Mouse (Mus musculus): ENCODE measurements around the gene Grik4.
A peak's percentile ranks its signal among the peaks of the same experiment; 100 is the strongest.

Grik4 gene

GRCm38 (mm10) chr9:42742385-42742784 is 201.9 kb downstream of the Grik4 start:
- no peak for DNase-seq (ENCODE audit: low spot score)

DNA sequence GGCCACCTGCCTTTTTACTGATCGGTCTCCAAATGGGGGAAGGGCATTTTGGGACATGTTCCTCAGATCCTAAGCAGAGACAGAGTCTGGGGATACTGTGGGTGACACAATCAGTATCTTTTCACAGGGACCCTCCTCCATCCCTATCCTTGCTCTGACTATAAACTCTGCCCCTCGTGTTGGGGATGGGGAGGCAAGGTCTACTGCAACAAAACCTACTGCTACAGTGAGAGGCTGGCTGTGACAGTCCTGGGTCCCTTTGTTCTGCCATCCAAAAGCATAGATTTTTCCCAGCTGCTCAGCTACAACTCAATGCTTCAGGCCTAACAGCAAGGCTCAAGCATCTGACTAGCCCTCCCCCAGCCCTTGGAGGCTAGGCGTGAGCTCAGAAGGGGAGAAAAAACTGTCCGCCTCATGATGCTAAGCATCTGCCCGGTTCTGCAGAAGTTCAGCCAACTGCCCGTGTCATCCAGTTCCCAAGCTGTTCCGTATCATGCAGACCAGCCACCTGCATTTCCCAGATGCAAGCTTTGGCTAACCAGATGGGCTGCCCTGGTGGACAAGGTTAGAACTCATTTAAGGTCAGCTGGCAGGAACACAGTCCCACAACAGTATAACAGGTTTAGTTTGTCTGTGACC is 207.5 kb downstream of the Grik4 start:
- no peak for DNase-seq (ENCODE audit: low spot score)

GRCm38 (mm10) chr9:42735086-42735485 is 209.2 kb downstream of the Grik4 start:
- no peak for DNase-seq (ENCODE audit: low spot score)

- no peak for DNase-seq (ENCODE audit: low spot score)
Observed at GRCm38 (mm10) chr9:42732731-42733318, 211.5 kb downstream of the Grik4 start.

DNA sequence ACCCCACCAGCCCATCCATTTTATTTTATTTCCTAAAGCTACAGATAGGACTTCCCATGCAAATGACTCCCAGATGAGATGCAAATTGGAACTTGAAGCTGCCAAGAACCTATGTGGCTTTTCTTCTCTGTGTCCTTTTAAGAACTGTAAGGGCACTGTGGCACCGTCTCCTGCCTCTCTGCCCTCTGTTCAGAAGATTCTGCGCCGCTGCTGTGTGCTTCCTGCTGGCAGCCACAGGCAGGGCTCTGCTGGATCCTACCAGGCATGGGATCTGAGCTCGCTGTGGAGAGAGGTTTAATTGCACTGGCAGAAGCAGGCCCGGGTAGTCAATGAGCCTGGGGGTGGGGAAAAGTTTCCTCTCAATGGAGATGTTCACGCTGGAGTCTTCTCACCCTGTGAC is 215.8 kb downstream of the Grik4 start:
- DNase-seq (ENCODE audit: low spot score): no peak

DNA sequence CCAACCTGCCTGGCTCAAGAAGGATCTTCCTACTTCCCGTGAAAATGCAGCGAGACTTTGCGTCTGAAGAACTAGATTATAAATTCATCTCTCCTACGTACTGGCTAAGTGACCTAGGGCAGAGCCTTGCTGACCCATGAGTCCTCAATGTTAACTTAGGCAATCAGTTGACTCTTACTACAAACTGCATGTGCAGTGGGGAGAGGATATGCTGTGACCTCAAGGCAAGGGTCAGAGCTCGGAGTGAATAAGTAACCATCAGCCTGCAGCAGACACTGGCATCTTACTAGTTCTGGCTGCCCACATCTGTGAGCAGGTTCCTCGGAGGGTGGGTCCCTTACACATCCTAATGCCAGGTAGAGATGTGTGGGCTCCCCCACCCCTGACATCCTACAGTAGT is 216.6 kb downstream of the Grik4 start:
- no peak for DNase-seq (ENCODE audit: low spot score)

- DNase-seq (ENCODE audit: low spot score): no peak
Observed at GRCm38 (mm10) chr9:42727186-42727585, 217.1 kb downstream of the Grik4 start.

GRCm38 (mm10) chr9:42724099-42724498 is 220.2 kb downstream of the Grik4 start:
- no peak for DNase-seq (ENCODE audit: low spot score)

DNA sequence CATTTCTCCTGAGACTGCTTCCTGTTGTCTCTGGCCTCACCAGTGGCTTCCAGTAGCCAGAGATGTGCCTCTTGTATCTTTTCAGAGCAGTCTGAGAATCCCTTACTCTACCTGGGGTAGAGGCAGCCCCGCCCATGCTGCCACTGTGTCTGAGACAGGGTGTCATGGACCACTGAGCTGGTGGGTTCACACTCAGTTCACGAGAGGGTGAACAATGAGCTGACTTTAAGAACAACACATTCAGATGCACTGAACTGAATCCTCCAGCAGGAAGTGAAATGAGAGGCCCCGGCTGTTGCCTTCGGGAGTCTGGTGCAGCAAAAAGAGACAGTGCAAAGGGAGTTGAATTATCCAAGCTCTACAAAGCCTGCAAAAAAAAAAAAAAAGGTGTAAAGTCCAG is 221.8 kb downstream of the Grik4 start:
- no peak for DNase-seq (ENCODE audit: low spot score)

DNA sequence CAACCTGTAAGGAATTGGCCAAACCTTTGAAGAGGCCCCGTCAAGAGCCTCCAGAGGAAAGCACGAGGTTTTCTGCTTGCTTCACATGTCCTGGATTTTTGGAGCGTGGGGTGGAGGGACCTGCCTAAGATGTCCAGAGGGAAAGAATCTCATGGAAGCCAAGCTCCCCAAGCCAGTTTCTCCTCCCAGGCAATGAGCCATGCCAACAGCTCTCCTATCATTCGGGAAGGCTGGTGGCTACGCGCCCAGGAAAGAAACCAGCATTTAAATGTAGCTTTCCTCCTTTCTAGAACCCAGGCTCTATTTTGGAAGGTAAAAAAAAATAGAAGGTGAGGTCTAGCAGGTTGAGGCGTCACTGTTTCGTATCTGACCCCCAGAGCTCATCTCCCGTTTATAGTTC is 222.6 kb downstream of the Grik4 start:
- DNase-seq (ENCODE audit: low spot score): no peak

DNA sequence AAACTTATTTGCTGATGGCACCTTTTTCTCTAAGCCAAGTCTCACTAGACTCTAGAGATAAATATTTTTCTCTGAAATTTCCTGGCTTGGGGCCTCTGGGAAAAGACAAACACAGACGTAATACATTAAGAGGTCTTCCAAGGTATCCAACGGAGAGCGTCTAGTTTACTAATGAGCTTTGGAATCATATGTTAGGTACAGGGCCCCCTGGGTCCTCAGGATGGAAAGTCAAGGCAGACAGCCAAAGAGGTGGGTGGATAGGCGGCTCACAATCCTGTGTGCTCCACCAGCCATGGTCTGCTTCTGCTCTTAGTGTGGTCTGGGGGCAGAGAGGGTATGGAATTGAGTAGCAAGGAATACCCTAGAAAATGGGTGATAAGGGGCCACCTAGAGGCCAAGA is 223.1 kb downstream of the Grik4 start:
- DNase-seq (ENCODE audit: low spot score): no peak

GRCm38 (mm10) chr9:42713912-42714311 is 230.4 kb downstream of the Grik4 start:
- no peak for DNase-seq (ENCODE audit: low spot score)

- DNase-seq (ENCODE audit: low spot score): no peak
Observed at GRCm38 (mm10) chr9:42705848-42706247, 238.4 kb downstream of the Grik4 start.

DNA sequence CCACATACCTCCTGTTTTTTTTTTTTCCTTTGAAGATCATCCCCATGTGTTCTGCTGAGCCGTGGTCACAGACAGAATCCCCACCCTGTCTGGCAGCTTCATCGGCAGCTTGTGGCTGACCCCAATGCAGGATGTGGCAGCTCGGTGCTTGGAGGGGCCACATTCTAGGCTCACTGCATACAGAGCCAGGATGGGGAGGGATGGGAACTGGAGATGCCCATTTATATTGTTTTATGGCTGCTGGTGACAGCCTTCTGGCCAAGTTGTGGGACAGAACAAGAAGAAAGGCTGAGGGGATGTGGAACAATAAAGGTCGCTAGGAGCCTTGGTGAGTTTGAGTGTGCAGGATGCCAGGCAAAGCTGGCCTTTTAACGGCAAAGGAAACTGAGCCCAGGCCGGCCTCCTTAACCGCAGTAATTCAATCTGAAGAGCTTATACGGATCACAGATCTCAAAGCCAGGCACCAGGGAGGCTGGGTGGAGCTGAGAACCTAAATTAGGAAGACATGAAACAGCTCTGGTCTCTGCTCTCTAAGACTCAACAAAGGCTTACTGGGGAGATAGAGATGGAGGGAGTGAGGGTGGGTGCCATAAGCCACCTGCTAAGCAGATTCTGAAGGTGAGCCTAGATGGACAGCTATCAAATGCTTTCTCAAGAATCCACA is 241.0 kb downstream of the Grik4 start:
- no peak for DNase-seq (ENCODE audit: low spot score)

GRCm38 (mm10) chr9:42702231-42703132 is 241.8 kb downstream of the Grik4 start:
- no peak for DNase-seq (ENCODE audit: low spot score)

DNA sequence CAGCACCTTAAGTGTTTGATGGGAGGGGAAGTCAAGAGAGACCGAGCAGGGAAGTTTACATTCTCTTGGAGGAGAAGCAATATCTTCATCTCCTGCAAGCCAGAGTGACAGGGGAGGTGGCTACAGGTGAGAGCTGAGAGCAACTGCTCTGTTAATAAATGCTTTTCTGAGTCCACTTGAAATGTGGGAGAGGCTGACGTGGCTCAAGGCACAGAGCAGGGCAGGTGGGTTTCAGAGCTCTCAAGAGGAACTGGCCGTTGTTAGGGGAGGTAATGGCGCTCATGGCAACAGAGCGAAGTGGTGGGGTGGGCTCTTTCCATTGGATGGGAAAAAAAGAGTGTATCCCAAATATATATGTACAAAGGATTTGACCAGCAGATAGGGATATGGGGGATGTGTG is 242.6 kb downstream of the Grik4 start:
- DNase-seq (ENCODE audit: low spot score): no peak

GRCm38 (mm10) chr9:42693024-42693423 is 251.3 kb downstream of the Grik4 start:
- DNase-seq (ENCODE audit: low spot score): no peak

GRCm38 (mm10) chr9:42688143-42688542 is 256.1 kb downstream of the Grik4 start:
- DNase-seq (ENCODE audit: low spot score): peak; percentile 64

- DNase-seq (ENCODE audit: low spot score): no peak
Observed at GRCm38 (mm10) chr9:42686104-42686503, 258.2 kb downstream of the Grik4 start.

DNA sequence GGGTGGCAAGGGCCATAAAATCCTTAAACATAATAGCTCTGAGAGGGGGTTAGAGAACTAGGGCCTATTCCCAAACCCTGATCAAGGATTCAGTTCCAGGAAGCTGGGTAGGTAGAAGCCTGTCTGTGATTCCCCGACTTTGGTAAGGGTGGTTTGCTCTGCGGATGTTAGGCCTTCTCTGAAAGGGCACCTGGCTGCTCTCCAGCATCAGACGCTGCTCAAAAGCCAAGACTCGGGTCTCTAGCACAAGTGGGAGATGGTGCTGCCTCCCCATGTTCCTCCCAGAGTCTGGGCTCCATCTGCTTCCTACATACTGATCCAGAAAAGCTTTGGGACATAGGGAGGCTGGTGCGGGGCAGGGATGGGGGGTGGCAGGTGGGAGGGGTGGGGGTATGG is 270.3 kb downstream of the Grik4 start:
- DNase-seq (ENCODE audit: low spot score): no peak

DNA sequence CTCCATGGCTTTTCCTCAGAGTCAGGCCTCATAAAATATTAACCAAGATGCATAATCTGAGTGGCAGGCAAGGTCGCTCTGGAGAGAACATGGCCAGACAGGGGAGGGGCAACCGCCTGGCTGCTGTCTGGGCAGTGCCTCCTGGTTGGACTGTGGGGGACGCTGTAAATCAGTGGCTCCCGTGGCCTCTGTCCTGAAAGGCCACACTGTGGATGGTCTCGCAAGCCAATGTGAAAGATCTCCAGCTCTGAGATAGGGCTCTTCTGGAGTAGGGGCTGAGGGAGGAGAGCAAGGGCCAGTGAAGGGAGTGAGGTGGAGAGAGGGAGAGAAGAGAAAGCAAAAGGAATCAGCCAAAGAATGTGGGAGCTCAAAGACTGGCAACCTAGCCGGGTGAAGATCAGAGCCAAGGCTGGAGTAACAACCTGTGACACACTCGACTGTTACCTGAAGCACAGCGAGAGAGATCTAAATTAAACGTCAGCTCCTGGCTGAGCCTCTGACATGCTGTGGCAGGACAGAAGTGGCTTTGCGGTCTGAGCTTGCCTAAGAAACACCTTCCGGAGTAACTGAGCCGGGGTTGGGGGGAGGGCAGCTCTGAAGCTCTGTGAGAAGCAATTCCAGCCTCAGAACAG is 270.8 kb downstream of the Grik4 start:
- DNase-seq (ENCODE audit: low spot score): peak; percentile 47

GRCm38 (mm10) chr9:42672982-42673381 is 271.3 kb downstream of the Grik4 start:
- DNase-seq (ENCODE audit: low spot score): no peak

Measured in urinary bladder, postnatal 14 days (tissue).